Mouse (Mus musculus) ES-E14 (cell line): Measurements from ENCODE around the gene Isca2. TPM values are rescaled to one million over a fixed set of nuclear protein-coding genes. Genes with fewer than 3 reads are reported as not detected.
A peak's percentile ranks its signal among the peaks of the same experiment; 100 is the strongest.

Source experiments
- DNase-seq: peaks from one replicate; pipeline ENCODE4 v3.0.0-alpha.2; 2013; ENCODE audit warnings: low read depth, low spot score
- H3K27ac ChIP-seq: 2 replicates; pipeline ENCODE4 v1.5.1; 2012; ENCODE audit warnings: low read depth, mild to moderate bottlenecking, low read length, moderate library complexity, mixed read lengths; ENCODE audit not compliant: poor library complexity, insufficient read depth, severe bottlenecking
- H3K36me3 ChIP-seq: 2 replicates; pipeline ENCODE4 v1.6.1; 2012; ENCODE audit warnings: mild to moderate bottlenecking, low read length, moderate library complexity, mixed read lengths; ENCODE audit not compliant: control insufficient read depth, poor library complexity, insufficient read depth, severe bottlenecking
- H3K4me1 ChIP-seq, 2 experiments: fragments of 150-350 bp in 1 of 2; sonication (generic) in 1 of 2; 2 replicates each; pipeline ENCODE4 v1.6.1; 2012; ENCODE audit warnings: low read length in 2 of 2, mild to moderate bottlenecking in 1 of 2, mixed read lengths in 1 of 2; ENCODE audit not compliant: control insufficient read depth in 2 of 2, insufficient read depth in 2 of 2, poor library complexity in 1 of 2
- H3K4me3 ChIP-seq, 2 experiments: fragments of 150-350 bp in 1 of 2; sonication (generic) in 1 of 2; 2 replicates each; pipeline ENCODE4 v1.5.1; 2012; ENCODE audit warnings: low read length in 2 of 2, low read depth in 1 of 2, mild to moderate bottlenecking in 1 of 2, mixed read lengths in 1 of 2; ENCODE audit not compliant: insufficient read depth in 1 of 2, poor library complexity in 1 of 2, severe bottlenecking in 1 of 2
- H3K9ac ChIP-seq: 2 replicates; pipeline ENCODE4 v1.6.1; 2012; ENCODE audit warnings: low read depth, mild to moderate bottlenecking, low read length, mixed read lengths; ENCODE audit not compliant: poor library complexity, insufficient read depth, severe bottlenecking
- H3K9me3 ChIP-seq: fragments of 150-350 bp; sonication (generic); 2 replicates; pipeline ENCODE4 v1.6.1; 2012; ENCODE audit warnings: low read depth, mild to moderate bottlenecking, low read length; ENCODE audit not compliant: control insufficient read depth, insufficient read depth
- CHD2 ChIP-seq: IDR thresholded peaks from 2 replicates; pipeline ENCODE4 v1.6.1; 2014; ENCODE audit warnings: mild to moderate bottlenecking, low read depth, low read length, inconsistent platforms
- HCFC1 ChIP-seq: IDR thresholded peaks from 2 replicates; pipeline ENCODE4 v1.6.1; 2012; ENCODE audit warnings: low read length, inconsistent platforms, borderline replicate concordance; ENCODE audit not compliant: insufficient read depth
- MAFK ChIP-seq: IDR thresholded peaks from 2 replicates; pipeline ENCODE4 v1.6.1; 2014; ENCODE audit warnings: mild to moderate bottlenecking, low read depth, low read length, inconsistent platforms; ENCODE audit not compliant: insufficient read depth
- ZC3H11A ChIP-seq: IDR thresholded peaks from 2 replicates; pipeline ENCODE4 v1.6.1; 2012; ENCODE audit warnings: low read depth, mild to moderate bottlenecking, inconsistent platforms, low read length, borderline replicate concordance
- ZNF384 ChIP-seq: IDR thresholded peaks from 2 replicates; pipeline ENCODE4 v1.6.1; 2012; ENCODE audit warnings: low read depth, low read length, inconsistent platforms
- in situ Hi-C, 2 experiments: fragments of 600-800 bp; cut with MboI; formaldehyde crosslinking; loops; one replicate each; pipeline ENCODE4 v1.15.1; 2025; ENCODE audit warnings: low sequenced_read_pairs in 2 of 2, inconsistent platforms in 1 of 2; ENCODE audit not compliant: unreplicated experiment in 2 of 2
- total RNA-seq: library from RNA; depleted of rRNA; stranded (reverse); fragments of 300-350 nt; gene quantifications from 2 replicates; pipeline ENCODE4 v1.2.3, GENCODE M21; 2012

The Isca2 gene
- total RNA-seq, 1 experiment, result 36.5 TPM

- no peaks in the 10 kb centered on the region for H3K9me3 ChIP-seq
- in situ Hi-C loops, result loop anchor here in 1 of 2 experiments (10.0 kb wide), 1 partner anchor 104 kb away; no protein-coding TSS in a partner anchor
- no peaks in the 10 kb centered on the region for H3K4me1 ChIP-seq
- no peak overlapping the region for H3K4me3 ChIP-seq
- no peak for DNase-seq
- no peak overlapping the region for H3K9ac ChIP-seq
- H3K27ac ChIP-seq, result no peak overlapping the region
- H3K36me3 ChIP-seq, result peaks cover 31% of the 10 kb centered on the region
- no peak for TF ChIP-seq ZNF384
- no peak for TF ChIP-seq CHD2
- TF ChIP-seq ZC3H11A, result peak; percentile 19; the same call in 1 of the 2 replicates
- TF ChIP-seq MAFK, result no peak
These were observed 14.0 kb upstream of the Isca2 start for GRCm38 (mm10) chr12:84759063-84759462.

- peaks cover 0 to 10% of the 10 kb centered on the region in 2 experiments; a peak in 2 of 4 replicates for H3K4me1 ChIP-seq
- no peak overlapping the region for H3K4me3 ChIP-seq
- no peak for TF ChIP-seq HCFC1
- TF ChIP-seq ZNF384, result no peak
- no peak for TF ChIP-seq MAFK
- TF ChIP-seq ZC3H11A, result no peak
- no peak for TF ChIP-seq CHD2
- no peaks in the 10 kb centered on the region for H3K9me3 ChIP-seq
- H3K27ac ChIP-seq, result peak overlapping the region; percentile 15; the same call in 1 of the 2 replicates
- in situ Hi-C loops, result no loop called here
- no peak for DNase-seq
- H3K36me3 ChIP-seq, result peaks cover 31% of the 10 kb centered on the region
- H3K9ac ChIP-seq, result no peak overlapping the region
These were observed 10.5 kb upstream of the Isca2 start for GRCm38 (mm10) chr12:84762532-84762931.

GRCm38 (mm10) chr12:84763577-84764218 is 9.4 kb upstream of the Isca2 start:
- peaks cover 0 to 10% of the 10 kb centered on the region in 2 experiments; a peak in 2 of 4 replicates for H3K4me1 ChIP-seq
- H3K9me3 ChIP-seq, result no peaks in the 10 kb centered on the region
- TF ChIP-seq MAFK, result no peak
- TF ChIP-seq CHD2, result no peak
- TF ChIP-seq ZC3H11A, result no peak
- DNase-seq, result no peak
- no peak overlapping the region for H3K27ac ChIP-seq
- no peak overlapping the region for H3K4me3 ChIP-seq
- no peak overlapping the region for H3K9ac ChIP-seq
- in situ Hi-C loops, result no loop called here
- peaks cover 28% of the 10 kb centered on the region for H3K36me3 ChIP-seq

GRCm38 (mm10) chr12:84764756-84765155 is 8.3 kb upstream of the Isca2 start:
- in situ Hi-C loops, result no loop called here
- Histone ChIP-seq H3K9ac (no peak overlapping the region), H3K4me1 (peaks cover 2 to 13% of the 10 kb centered on the region in 2 experiments; a peak in 3 of 4 replicates), H3K36me3 (peaks cover 31% of the 10 kb centered on the region), H3K9me3 (no peaks in the 10 kb centered on the region), H3K27ac (no peak overlapping the region), H3K4me3 (no peak overlapping the region)
- DNase-seq, result no peak
- TF ChIP-seq ZNF384 (no peak), ZC3H11A (no peak), CHD2 (no peak), MAFK (no peak), HCFC1 (no peak)

- in situ Hi-C loops, result no loop called here
These were observed 7.5 kb upstream of the Isca2 start for GRCm38 (mm10) chr12:84765506-84765905.

More at GRCm38 (mm10) chr12:84765506-84765905, 7.5 kb upstream of the Isca2 start:
- H3K4me3 ChIP-seq, result no peak overlapping the region
- no peak for TF ChIP-seq HCFC1
- TF ChIP-seq ZC3H11A, result no peak
- TF ChIP-seq ZNF384, result no peak
- no peak for TF ChIP-seq CHD2
- TF ChIP-seq MAFK, result no peak
- no peak overlapping the region for H3K27ac ChIP-seq
- peaks cover 2 to 13% of the 10 kb centered on the region in 2 experiments; a peak in 3 of 4 replicates for H3K4me1 ChIP-seq
- H3K36me3 ChIP-seq, result peaks cover 29% of the 10 kb centered on the region
- DNase-seq, result peak; percentile 60
- H3K9ac ChIP-seq, result no peak overlapping the region
- no peaks in the 10 kb centered on the region for H3K9me3 ChIP-seq
